Mouse (Mus musculus): ENCODE measurements around the gene Negr1.

The Negr1 gene

GRCm38 (mm10) chr3:156903925-156904576, 342.5 kb downstream of the Negr1 start:
- no peak for DNase-seq (ENCODE audit: low spot score)

- DNase-seq (ENCODE audit: low spot score): no peak
These were observed 351.2 kb downstream of the Negr1 start for GRCm38 (mm10) chr3:156912816-156913215.

GRCm38 (mm10) chr3:156921369-156921768, 359.8 kb downstream of the Negr1 start:
- no peak for DNase-seq (ENCODE audit: low spot score)

GRCm38 (mm10) chr3:156923159-156923558, 361.6 kb downstream of the Negr1 start:
- no peak for DNase-seq (ENCODE audit: low spot score)

GRCm38 (mm10) chr3:156925102-156925501, 363.5 kb downstream of the Negr1 start:
- DNase-seq (ENCODE audit: low spot score): no peak

GRCm38 (mm10) chr3:156928396-156929061, 366.9 kb downstream of the Negr1 start:
- DNase-seq (ENCODE audit: low spot score): no peak

GRCm38 (mm10) chr3:156929062-156929397, 367.4 kb downstream of the Negr1 start:
- no peak for DNase-seq (ENCODE audit: low spot score)

- no peak for DNase-seq (ENCODE audit: low spot score)
These were observed 368.3 kb downstream of the Negr1 start for GRCm38 (mm10) chr3:156929677-156930440.

- no peak for DNase-seq (ENCODE audit: low spot score)
These were observed 369.4 kb downstream of the Negr1 start for GRCm38 (mm10) chr3:156931011-156931410.

- no peak for DNase-seq (ENCODE audit: low spot score)
These were observed 369.9 kb downstream of the Negr1 start for GRCm38 (mm10) chr3:156931540-156931939.

- no peak for DNase-seq (ENCODE audit: low spot score)
These were observed 373.2 kb downstream of the Negr1 start for GRCm38 (mm10) chr3:156934778-156935290.

- DNase-seq (ENCODE audit: low spot score): no peak
These were observed 385.8 kb downstream of the Negr1 start for GRCm38 (mm10) chr3:156947404-156947803.

- DNase-seq (ENCODE audit: low spot score): no peak
These were observed 391.4 kb downstream of the Negr1 start for GRCm38 (mm10) chr3:156952970-156953369.

- DNase-seq (ENCODE audit: low spot score): no peak
These were observed 393.5 kb downstream of the Negr1 start for GRCm38 (mm10) chr3:156955094-156955493.

GRCm38 (mm10) chr3:156958640-156959039, 397.0 kb downstream of the Negr1 start:
- no peak for DNase-seq (ENCODE audit: low spot score)

GRCm38 (mm10) chr3:156968764-156969163, 407.2 kb downstream of the Negr1 start:
- no peak for DNase-seq (ENCODE audit: low spot score)

- DNase-seq (ENCODE audit: low spot score): no peak
These were observed 409.5 kb downstream of the Negr1 start for GRCm38 (mm10) chr3:156971104-156971503.

GRCm38 (mm10) chr3:156976816-156977215, 415.2 kb downstream of the Negr1 start:
- DNase-seq (ENCODE audit: low spot score): no peak

GRCm38 (mm10) chr3:156980042-156980716, 418.6 kb downstream of the Negr1 start:
- no peak for DNase-seq (ENCODE audit: low spot score)

- no peak for DNase-seq (ENCODE audit: low spot score)
These were observed 420.5 kb downstream of the Negr1 start for GRCm38 (mm10) chr3:156982102-156982501.

- no peak for DNase-seq (ENCODE audit: low spot score)
These were observed 425.5 kb downstream of the Negr1 start for GRCm38 (mm10) chr3:156987113-156987512.

- DNase-seq (ENCODE audit: low spot score): no peak
These were observed 430.6 kb downstream of the Negr1 start for GRCm38 (mm10) chr3:156992171-156992570.

Data from c-Kit-positive CD71-positive TER-119-positive erythroid progenitor cells, embryonic 14.5 days (primary cell).